Mouse (Mus musculus): ENCODE measurements around the gene Car15. TPM values are rescaled to one million over a fixed set of nuclear protein-coding genes. Genes with fewer than 3 reads are reported as not detected.

The Car15 gene
- polyA plus RNA-seq, 1 experiment from 2014 or later: 2.4 TPM

DNA sequence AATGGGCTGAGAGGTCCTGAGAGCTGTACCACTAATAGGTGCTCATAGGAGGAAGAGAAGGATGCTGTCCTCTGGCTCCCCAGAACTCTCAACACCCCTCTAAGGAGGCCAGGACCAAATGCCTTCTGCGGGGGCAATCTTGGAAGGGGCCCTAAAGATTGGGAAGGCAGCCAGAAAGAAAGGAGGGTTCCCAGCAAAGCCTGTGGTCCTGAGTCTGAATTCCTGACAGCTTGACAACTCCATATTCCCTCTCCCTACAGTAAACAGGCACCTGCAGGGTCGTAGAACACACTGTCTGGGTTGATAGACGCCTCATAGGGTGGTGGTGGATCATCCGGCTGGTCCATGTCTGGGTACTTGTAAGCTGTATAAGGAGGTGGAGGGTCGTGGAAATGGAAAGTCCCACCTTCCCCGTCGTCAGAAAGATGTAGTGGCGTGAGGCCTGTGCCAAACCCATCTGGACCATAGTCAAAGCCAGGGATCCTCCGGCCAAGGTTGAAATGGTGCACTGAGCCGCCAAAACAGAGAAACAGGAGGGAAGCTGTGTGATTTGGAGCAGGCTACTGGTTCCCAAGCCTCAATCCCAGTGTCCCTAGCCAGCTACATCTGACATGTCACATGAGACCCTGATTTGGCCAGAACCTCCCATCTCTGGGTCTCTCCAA, 5.7 kb upstream of the Car15 start:
- ATAC-seq (ENCODE audit: low read depth) (no peak), DNase-seq (ENCODE audit: low spot score) (no peak)
- Histone ChIP-seq H3K4me2 (ENCODE audit: low read depth, low read length) (no peak overlapping the region), H3K27me3 (replicated peaks; ENCODE audit: control insufficient read depth, insufficient read depth, low read length) (no peaks in the 10 kb centered on the region), H3K4me1 (ENCODE audit: control insufficient read depth, insufficient read depth, low read length) (no peaks in the 10 kb centered on the region), H3K27ac (replicated peaks; ENCODE audit: low read depth, low read length) (no peak overlapping the region), H3K9me3 (ENCODE audit: control insufficient read depth, low read length) (no peaks in the 10 kb centered on the region), H3K4me3 (ENCODE audit: low read depth, low read length) (no peak overlapping the region), H3K36me3 (ENCODE audit: control insufficient read depth, insufficient read depth, low read length) (peaks cover 85% of the 10 kb centered on the region), H3K9ac (ENCODE audit: low read depth, low read length) (no peak overlapping the region)
- WGBS: 92% methylated on average over 10 of the region's 10 CpGs

- Histone ChIP-seq H3K27me3 (replicated peaks; ENCODE audit: control insufficient read depth, insufficient read depth, low read length) (no peaks in the 10 kb centered on the region), H3K9ac (ENCODE audit: low read depth, low read length) (no peak overlapping the region), H3K36me3 (ENCODE audit: control insufficient read depth, insufficient read depth, low read length) (peaks cover 71% of the 10 kb centered on the region), H3K4me3 (ENCODE audit: low read depth, low read length) (no peak overlapping the region), H3K4me1 (ENCODE audit: control insufficient read depth, insufficient read depth, low read length) (no peaks in the 10 kb centered on the region), H3K27ac (replicated peaks; ENCODE audit: low read depth, low read length) (no peak overlapping the region), H3K9me3 (ENCODE audit: control insufficient read depth, low read length) (no peaks in the 10 kb centered on the region), H3K4me2 (ENCODE audit: low read depth, low read length) (no peak overlapping the region)
- DNase-seq (ENCODE audit: low spot score) (no peak), ATAC-seq (ENCODE audit: low read depth) (no peak)
- WGBS: 91% methylated on average over 7 of the region's 7 CpGs
Measured at GRCm38 (mm10) chr16:17842437-17842836, 4.3 kb upstream of the Car15 start.

- no peak overlapping the region for H3K9ac ChIP-seq (ENCODE audit: low read depth, low read length)
- H3K9me3 ChIP-seq (ENCODE audit: control insufficient read depth, low read length): no peaks in the 10 kb centered on the region
- ATAC-seq (ENCODE audit: low read depth) (no peak), DNase-seq (ENCODE audit: low spot score) (no peak)
- no peak overlapping the region for H3K4me2 ChIP-seq (ENCODE audit: low read depth, low read length)
- peaks cover 16% of the 10 kb centered on the region for H3K27me3 ChIP-seq (replicated peaks; ENCODE audit: control insufficient read depth, insufficient read depth, low read length)
- WGBS: 84% methylated on average over 4 of the region's 4 CpGs
- no peaks in the 10 kb centered on the region for H3K4me1 ChIP-seq (ENCODE audit: control insufficient read depth, insufficient read depth, low read length)
- H3K4me3 ChIP-seq (ENCODE audit: low read depth, low read length): no peak overlapping the region
- H3K27ac ChIP-seq (replicated peaks; ENCODE audit: low read depth, low read length): no peak overlapping the region
- H3K36me3 ChIP-seq (ENCODE audit: control insufficient read depth, insufficient read depth, low read length): peaks cover 47% of the 10 kb centered on the region
Measured at GRCm38 (mm10) chr16:17839976-17840375, 1.8 kb upstream of the Car15 start.

DNA sequence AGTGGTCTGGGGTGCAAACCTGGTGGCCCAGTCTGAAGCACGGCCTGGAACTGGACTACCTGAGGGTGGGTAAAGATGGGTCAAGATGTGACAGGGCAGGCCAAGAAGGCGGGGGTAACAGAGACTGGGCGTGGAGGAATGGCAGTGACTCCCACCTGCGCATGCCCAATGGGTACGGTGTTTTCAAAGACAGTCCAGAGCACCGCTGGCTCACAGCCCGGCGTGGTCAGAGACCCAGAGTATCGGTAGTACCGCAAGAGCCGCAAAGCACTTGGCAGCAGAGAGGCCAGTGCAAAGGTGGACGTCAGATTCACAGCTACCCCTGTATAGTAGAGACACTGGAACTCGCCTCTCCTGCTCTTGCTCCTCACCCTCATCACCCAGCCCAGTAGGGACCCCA, 2.7 kb downstream of the Car15 start:
- WGBS: 54% methylated on average over 13 of the region's 13 CpGs
- DNase-seq (ENCODE audit: low spot score) (no peak), ATAC-seq (ENCODE audit: low read depth) (no peak)
- Histone ChIP-seq H3K4me1 (ENCODE audit: control insufficient read depth, insufficient read depth, low read length) (peaks cover 4% of the 10 kb centered on the region; the same call in 1 of the 2 replicates), H3K4me2 (ENCODE audit: low read depth, low read length) (no peak overlapping the region), H3K36me3 (ENCODE audit: control insufficient read depth, insufficient read depth, low read length) (0 out of 2 replicates have a peak, but pooled peaks cover 2% of the 10 kb centered on the region), H3K9ac (ENCODE audit: low read depth, low read length) (no peak overlapping the region), H3K27ac (replicated peaks; ENCODE audit: low read depth, low read length) (no peak overlapping the region), H3K27me3 (replicated peaks; ENCODE audit: control insufficient read depth, insufficient read depth, low read length) (peaks cover 59% of the 10 kb centered on the region), H3K4me3 (ENCODE audit: low read depth, low read length) (no peak overlapping the region), H3K9me3 (ENCODE audit: control insufficient read depth, low read length) (no peaks in the 10 kb centered on the region)

- DNase-seq (ENCODE audit: low spot score) (no peak), ATAC-seq (ENCODE audit: low read depth) (no peak)
- H3K4me3 ChIP-seq (ENCODE audit: low read depth, low read length): peak overlapping the region; percentile 59
- H3K27ac ChIP-seq (replicated peaks; ENCODE audit: low read depth, low read length): no peak overlapping the region
- H3K9me3 ChIP-seq (ENCODE audit: control insufficient read depth, low read length): no peaks in the 10 kb centered on the region
- H3K4me2 ChIP-seq (ENCODE audit: low read depth, low read length): peak overlapping the region; percentile 99
- peaks cover 60% of the 10 kb centered on the region for H3K27me3 ChIP-seq (replicated peaks; ENCODE audit: control insufficient read depth, insufficient read depth, low read length)
- H3K9ac ChIP-seq (ENCODE audit: low read depth, low read length): 0 out of 2 replicates have a peak overlapping the region, but pooled peaks have one; percentile 71
- H3K4me1 ChIP-seq (ENCODE audit: control insufficient read depth, insufficient read depth, low read length): peaks cover 4% of the 10 kb centered on the region; the same call in 1 of the 2 replicates
- H3K36me3 ChIP-seq (ENCODE audit: control insufficient read depth, insufficient read depth, low read length): no peaks in the 10 kb centered on the region
- WGBS: 48% methylated on average over 7 of the region's 7 CpGs
Measured at GRCm38 (mm10) chr16:17834543-17834942, 3.6 kb downstream of the Car15 start.

GRCm38 (mm10) chr16:17833681-17834399, 4.3 kb downstream of the Car15 start:
- no peaks in the 10 kb centered on the region for H3K36me3 ChIP-seq (ENCODE audit: control insufficient read depth, insufficient read depth, low read length)
- H3K4me3 ChIP-seq (ENCODE audit: low read depth, low read length): peak overlapping the region; percentile 59
- H3K27me3 ChIP-seq (replicated peaks; ENCODE audit: control insufficient read depth, insufficient read depth, low read length): peaks cover 60% of the 10 kb centered on the region
- no peaks in the 10 kb centered on the region for H3K9me3 ChIP-seq (ENCODE audit: control insufficient read depth, low read length)
- peak overlapping the region; percentile 99 for H3K4me2 ChIP-seq (ENCODE audit: low read depth, low read length)
- no peak overlapping the region; the same call in 1 of the 2 replicates for H3K27ac ChIP-seq (replicated peaks; ENCODE audit: low read depth, low read length)
- H3K4me1 ChIP-seq (ENCODE audit: control insufficient read depth, insufficient read depth, low read length): peaks cover 4% of the 10 kb centered on the region; the same call in 1 of the 2 replicates
- ATAC-seq (ENCODE audit: low read depth) (peak; percentile 58), DNase-seq (ENCODE audit: low spot score) (peak; percentile 50)
- WGBS: 0% methylated on average over 24 of the region's 103 CpGs
- H3K9ac ChIP-seq (ENCODE audit: low read depth, low read length): peak overlapping the region; percentile 71

- peaks cover 60% of the 10 kb centered on the region for H3K27me3 ChIP-seq (replicated peaks; ENCODE audit: control insufficient read depth, insufficient read depth, low read length)
Measured at GRCm38 (mm10) chr16:17833321-17833680, 4.9 kb downstream of the Car15 start.

DNA sequence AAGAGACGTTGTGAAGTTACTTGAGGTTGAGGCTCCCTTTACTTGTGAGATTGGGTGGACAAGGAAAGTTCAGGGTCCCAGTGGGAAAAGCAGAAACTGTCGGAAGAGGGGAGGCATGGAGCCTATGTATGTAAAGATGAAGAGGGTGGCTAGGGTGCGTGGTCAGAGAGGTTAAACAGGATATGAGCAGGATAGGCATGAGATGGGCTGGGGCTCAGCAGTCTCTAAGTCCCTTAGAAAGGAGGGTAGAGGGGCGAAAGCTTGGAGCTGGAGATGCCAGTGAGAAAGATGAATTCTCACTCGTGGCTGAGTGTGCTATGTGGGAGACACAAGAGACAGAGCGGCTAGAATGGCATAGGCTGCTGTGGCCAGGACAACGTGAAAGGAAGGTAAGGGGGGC, 5.3 kb downstream of the Car15 start, which contains the start of gene B830017H08Rik:
TSS of gene B830017H08Rik (plus strand) at position 301 of the 400 bp plus-strand sequence.
- peaks cover 60% of the 10 kb centered on the region for H3K27me3 ChIP-seq (replicated peaks; ENCODE audit: control insufficient read depth, insufficient read depth, low read length)
- H3K4me2 ChIP-seq (ENCODE audit: low read depth, low read length): peak within 1 kb of the TSS; percentile 99
- 24% methylated on average over 7 of the region's 7 CpGs for WGBS
- no peak for DNase-seq (ENCODE audit: low spot score)
- H3K4me1 ChIP-seq (ENCODE audit: control insufficient read depth, insufficient read depth, low read length): peaks cover 4% of the 10 kb centered on the region; the same call in 1 of the 2 replicates
- peak within 1 kb of the TSS; percentile 71 for H3K9ac ChIP-seq (ENCODE audit: low read depth, low read length)
- H3K36me3 ChIP-seq (ENCODE audit: control insufficient read depth, insufficient read depth, low read length): no peaks in the 10 kb centered on the region
- H3K4me3 ChIP-seq (ENCODE audit: low read depth, low read length): peak within 1 kb of the TSS; percentile 59
- no peak for ATAC-seq (ENCODE audit: low read depth)
- no peaks in the 10 kb centered on the region for H3K9me3 ChIP-seq (ENCODE audit: control insufficient read depth, low read length)
- H3K27ac ChIP-seq (replicated peaks; ENCODE audit: low read depth, low read length): no peak within 1 kb of the TSS; the same call in 1 of the 2 replicates

More at GRCm38 (mm10) chr16:17833321-17833680, 4.9 kb downstream of the Car15 start:
- ATAC-seq (ENCODE audit: low read depth): peak; percentile 66
- Histone ChIP-seq H3K4me2 (ENCODE audit: low read depth, low read length) (peak overlapping the region; percentile 99), H3K27ac (replicated peaks; ENCODE audit: low read depth, low read length) (no peak overlapping the region; the same call in 1 of the 2 replicates), H3K9ac (ENCODE audit: low read depth, low read length) (peak overlapping the region; percentile 71), H3K9me3 (ENCODE audit: control insufficient read depth, low read length) (no peaks in the 10 kb centered on the region), H3K4me3 (ENCODE audit: low read depth, low read length) (peak overlapping the region; percentile 59), H3K36me3 (ENCODE audit: control insufficient read depth, insufficient read depth, low read length) (no peaks in the 10 kb centered on the region), H3K4me1 (ENCODE audit: control insufficient read depth, insufficient read depth, low read length) (peaks cover 4% of the 10 kb centered on the region; the same call in 1 of the 2 replicates)
- peak; percentile 47 for DNase-seq (ENCODE audit: low spot score)
- WGBS: 0% methylated on average over 28 of the region's 37 CpGs

All from embryonic facial prominence, embryonic 14.5 days (tissue).